Mouse (Mus musculus): Measurements from ENCODE around the gene Csrp2. TPM values are rescaled to one million over a fixed set of nuclear protein-coding genes. Genes with fewer than 3 reads are reported as not detected.

The Csrp2 gene
- polyA plus RNA-seq, 1 experiment from 2014 or later, result 218 TPM

GRCm38 (mm10) chr10:110922612-110923011 lies 3.0 kb downstream of the Csrp2 start:
- peaks cover 37% of the 10 kb centered on the region for H3K4me1 ChIP-seq (ENCODE audit: control insufficient read depth, insufficient read depth, low read length)
- peak overlapping the region; percentile 91; the same call in 1 of the 2 replicates for H3K4me2 ChIP-seq (ENCODE audit: low read length)
- no peak overlapping the region for H3K4me3 ChIP-seq (ENCODE audit: low read depth, low read length)
- no peaks in the 10 kb centered on the region for H3K36me3 ChIP-seq (ENCODE audit: control insufficient read depth, insufficient read depth, low read length)
- DNase-seq (ENCODE audit: low spot score) (no peak), ATAC-seq (no peak)
- WGBS, result 66% methylated on average over 9 of the region's 9 CpGs
- no peaks in the 10 kb centered on the region for H3K27me3 ChIP-seq (replicated peaks; ENCODE audit: control insufficient read depth, insufficient read depth, low read length)
- 0 out of 2 replicates have a peak overlapping the region, but pooled peaks have one; percentile 29 for H3K9ac ChIP-seq (ENCODE audit: low read length)
- no peak overlapping the region for H3K27ac ChIP-seq (ENCODE audit: low read depth, low read length)
- no peaks in the 10 kb centered on the region for H3K9me3 ChIP-seq (replicated peaks; ENCODE audit: control insufficient read depth, low read length)

GRCm38 (mm10) chr10:110927491-110927890 lies 7.9 kb downstream of the Csrp2 start:
- DNase-seq (ENCODE audit: low spot score), result peak; percentile 83
- no peak overlapping the region for H3K4me2 ChIP-seq (ENCODE audit: low read length)
- no peaks in the 10 kb centered on the region for H3K36me3 ChIP-seq (ENCODE audit: control insufficient read depth, insufficient read depth, low read length)
- H3K27me3 ChIP-seq (replicated peaks; ENCODE audit: control insufficient read depth, insufficient read depth, low read length), result no peaks in the 10 kb centered on the region
- no peak overlapping the region for H3K4me3 ChIP-seq (ENCODE audit: low read depth, low read length)
- H3K27ac ChIP-seq (ENCODE audit: low read depth, low read length), result peak overlapping the region; percentile 74
- WGBS, result 59% methylated on average over 11 of the region's 11 CpGs
- H3K9ac ChIP-seq (ENCODE audit: low read length), result no peak overlapping the region
- peak; percentile 64 for ATAC-seq
- H3K4me1 ChIP-seq (ENCODE audit: control insufficient read depth, insufficient read depth, low read length), result peaks cover 40% of the 10 kb centered on the region
- no peaks in the 10 kb centered on the region for H3K9me3 ChIP-seq (replicated peaks; ENCODE audit: control insufficient read depth, low read length)

GRCm38 (mm10) chr10:110929756-110930155 lies 10.2 kb downstream of the Csrp2 start:
- peaks cover 37% of the 10 kb centered on the region for H3K4me1 ChIP-seq (ENCODE audit: control insufficient read depth, insufficient read depth, low read length)
- no peak overlapping the region for H3K27ac ChIP-seq (ENCODE audit: low read depth, low read length)
- no peaks in the 10 kb centered on the region for H3K9me3 ChIP-seq (replicated peaks; ENCODE audit: control insufficient read depth, low read length)
- no peaks in the 10 kb centered on the region for H3K27me3 ChIP-seq (replicated peaks; ENCODE audit: control insufficient read depth, insufficient read depth, low read length)
- no peak for DNase-seq (ENCODE audit: low spot score)
- no peak for ATAC-seq
- no peak overlapping the region for H3K4me3 ChIP-seq (ENCODE audit: low read depth, low read length)
- H3K4me2 ChIP-seq (ENCODE audit: low read length), result no peak overlapping the region
- 61% methylated on average over 4 of the region's 4 CpGs for WGBS
- no peak overlapping the region for H3K9ac ChIP-seq (ENCODE audit: low read length)
- H3K36me3 ChIP-seq (ENCODE audit: control insufficient read depth, insufficient read depth, low read length), result no peaks in the 10 kb centered on the region

- peak overlapping the region; percentile 26; the same call in 1 of the 2 replicates for H3K9ac ChIP-seq (ENCODE audit: low read length)
- peaks cover 7% of the 10 kb centered on the region; the same call in 1 of the 2 replicates for H3K36me3 ChIP-seq (ENCODE audit: control insufficient read depth, insufficient read depth, low read length)
- H3K4me3 ChIP-seq (ENCODE audit: low read depth, low read length), result 0 out of 2 replicates have a peak overlapping the region, but pooled peaks have one; percentile 6
- peak; percentile 55 for ATAC-seq
- DNase-seq (ENCODE audit: low spot score), result peak; percentile 76
- 12% methylated on average over 13 of the region's 13 CpGs for WGBS
- H3K9me3 ChIP-seq (replicated peaks; ENCODE audit: control insufficient read depth, low read length), result no peaks in the 10 kb centered on the region
- peaks cover 31% of the 10 kb centered on the region for H3K4me1 ChIP-seq (ENCODE audit: control insufficient read depth, insufficient read depth, low read length)
- H3K27me3 ChIP-seq (replicated peaks; ENCODE audit: control insufficient read depth, insufficient read depth, low read length), result no peaks in the 10 kb centered on the region
- H3K4me2 ChIP-seq (ENCODE audit: low read length), result peak overlapping the region; percentile 23
- H3K27ac ChIP-seq (ENCODE audit: low read depth, low read length), result peak overlapping the region; percentile 28
Measured at GRCm38 (mm10) chr10:110931161-110931912, 11.7 kb downstream of the Csrp2 start.

GRCm38 (mm10) chr10:110931913-110932560 lies 12.4 kb downstream of the Csrp2 start:
- Histone ChIP-seq H3K36me3 (ENCODE audit: control insufficient read depth, insufficient read depth, low read length) (peaks cover 7% of the 10 kb centered on the region; the same call in 1 of the 2 replicates), H3K9ac (ENCODE audit: low read length) (peak overlapping the region; percentile 26; the same call in 1 of the 2 replicates), H3K27me3 (replicated peaks; ENCODE audit: control insufficient read depth, insufficient read depth, low read length) (no peaks in the 10 kb centered on the region), H3K27ac (ENCODE audit: low read depth, low read length) (peak overlapping the region; percentile 28), H3K4me1 (ENCODE audit: control insufficient read depth, insufficient read depth, low read length) (peaks cover 25% of the 10 kb centered on the region), H3K9me3 (replicated peaks; ENCODE audit: control insufficient read depth, low read length) (no peaks in the 10 kb centered on the region), H3K4me3 (ENCODE audit: low read depth, low read length) (0 out of 2 replicates have a peak overlapping the region, but pooled peaks have one; percentile 6), H3K4me2 (ENCODE audit: low read length) (peak overlapping the region; percentile 23)
- DNase-seq (ENCODE audit: low spot score) (peak; percentile 73), ATAC-seq (peak; percentile 76)
- WGBS, result 52% methylated on average over 20 of the region's 20 CpGs

GRCm38 (mm10) chr10:110933584-110933983 lies 14.0 kb downstream of the Csrp2 start:
- Histone ChIP-seq H3K27ac (ENCODE audit: low read depth, low read length) (no peak overlapping the region), H3K9ac (ENCODE audit: low read length) (no peak overlapping the region), H3K27me3 (replicated peaks; ENCODE audit: control insufficient read depth, insufficient read depth, low read length) (no peaks in the 10 kb centered on the region), H3K36me3 (ENCODE audit: control insufficient read depth, insufficient read depth, low read length) (peaks cover 17% of the 10 kb centered on the region), H3K9me3 (replicated peaks; ENCODE audit: control insufficient read depth, low read length) (no peaks in the 10 kb centered on the region), H3K4me3 (ENCODE audit: low read depth, low read length) (no peak overlapping the region), H3K4me1 (ENCODE audit: control insufficient read depth, insufficient read depth, low read length) (peaks cover 19% of the 10 kb centered on the region), H3K4me2 (ENCODE audit: low read length) (no peak overlapping the region)
- DNase-seq (ENCODE audit: low spot score) (no peak), ATAC-seq (no peak)
- 77% methylated on average over 5 of the region's 5 CpGs for WGBS

DNA sequence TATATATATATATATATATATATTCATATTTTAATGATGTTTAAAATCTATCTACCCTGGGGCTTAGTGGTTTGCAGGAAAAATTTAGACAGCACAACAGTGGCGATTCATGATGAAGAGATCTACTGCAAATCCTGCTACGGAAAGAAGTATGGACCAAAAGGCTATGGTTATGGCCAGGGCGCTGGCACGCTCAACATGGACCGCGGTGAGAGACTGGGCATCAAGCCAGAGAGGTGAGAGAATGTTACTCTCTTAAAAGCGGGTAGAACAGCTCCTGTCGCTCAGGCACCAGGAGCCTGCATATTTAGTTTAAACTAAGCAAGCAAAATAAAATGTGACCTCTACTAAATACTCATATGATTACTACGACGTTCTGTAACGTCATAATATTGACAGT lies 15.5 kb downstream of the Csrp2 start:
- no peak overlapping the region for H3K4me2 ChIP-seq (ENCODE audit: low read length)
- H3K9me3 ChIP-seq (replicated peaks; ENCODE audit: control insufficient read depth, low read length), result no peaks in the 10 kb centered on the region
- 87% methylated on average over 11 of the region's 11 CpGs for WGBS
- H3K36me3 ChIP-seq (ENCODE audit: control insufficient read depth, insufficient read depth, low read length), result peaks cover 26% of the 10 kb centered on the region
- ATAC-seq (no peak), DNase-seq (ENCODE audit: low spot score) (no peak)
- peaks cover 17% of the 10 kb centered on the region for H3K4me1 ChIP-seq (ENCODE audit: control insufficient read depth, insufficient read depth, low read length)
- no peak overlapping the region for H3K27ac ChIP-seq (ENCODE audit: low read depth, low read length)
- H3K9ac ChIP-seq (ENCODE audit: low read length), result no peak overlapping the region
- H3K27me3 ChIP-seq (replicated peaks; ENCODE audit: control insufficient read depth, insufficient read depth, low read length), result no peaks in the 10 kb centered on the region
- H3K4me3 ChIP-seq (ENCODE audit: low read depth, low read length), result no peak overlapping the region

GRCm38 (mm10) chr10:110935669-110936068 lies 16.1 kb downstream of the Csrp2 start:
- H3K27me3 ChIP-seq (replicated peaks; ENCODE audit: control insufficient read depth, insufficient read depth, low read length), result no peaks in the 10 kb centered on the region
- no peak overlapping the region; the same call in 1 of the 2 replicates for H3K27ac ChIP-seq (ENCODE audit: low read depth, low read length)
- 90% methylated on average over 7 of the region's 7 CpGs for WGBS
- H3K9ac ChIP-seq (ENCODE audit: low read length), result no peak overlapping the region
- ATAC-seq (no peak), DNase-seq (ENCODE audit: low spot score) (no peak)
- H3K4me1 ChIP-seq (ENCODE audit: control insufficient read depth, insufficient read depth, low read length), result peaks cover 11% of the 10 kb centered on the region
- no peaks in the 10 kb centered on the region for H3K9me3 ChIP-seq (replicated peaks; ENCODE audit: control insufficient read depth, low read length)
- peaks cover 32% of the 10 kb centered on the region for H3K36me3 ChIP-seq (ENCODE audit: control insufficient read depth, insufficient read depth, low read length)
- H3K4me3 ChIP-seq (ENCODE audit: low read depth, low read length), result no peak overlapping the region
- H3K4me2 ChIP-seq (ENCODE audit: low read length), result no peak overlapping the region

DNA sequence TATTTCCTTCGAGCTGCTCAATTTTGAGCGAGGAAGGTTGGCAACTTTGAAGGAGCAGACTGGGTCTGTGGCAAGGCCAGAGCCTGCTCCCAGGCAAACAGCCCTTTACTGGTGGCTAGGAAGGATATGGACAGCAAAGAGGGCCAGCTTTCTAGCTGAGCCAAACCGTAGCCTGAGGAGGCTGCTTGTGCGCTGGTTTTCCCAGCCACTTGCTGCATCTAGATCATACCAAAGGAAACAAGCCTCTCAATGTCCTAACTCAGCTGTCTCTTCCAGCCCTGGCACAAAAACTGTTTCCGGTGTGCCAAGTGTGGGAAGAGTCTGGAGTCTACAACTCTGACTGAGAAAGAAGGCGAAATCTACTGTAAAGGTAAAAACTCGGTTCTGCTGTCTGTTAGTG lies 18.8 kb downstream of the Csrp2 start:
- DNase-seq (ENCODE audit: low spot score) (no peak), ATAC-seq (no peak)
- 89% methylated on average over 7 of the region's 7 CpGs for WGBS
- Histone ChIP-seq H3K27me3 (replicated peaks; ENCODE audit: control insufficient read depth, insufficient read depth, low read length) (no peaks in the 10 kb centered on the region), H3K9me3 (replicated peaks; ENCODE audit: control insufficient read depth, low read length) (no peaks in the 10 kb centered on the region), H3K4me3 (ENCODE audit: low read depth, low read length) (no peak overlapping the region), H3K9ac (ENCODE audit: low read length) (no peak overlapping the region), H3K36me3 (ENCODE audit: control insufficient read depth, insufficient read depth, low read length) (peaks cover 49% of the 10 kb centered on the region), H3K27ac (ENCODE audit: low read depth, low read length) (0 out of 2 replicates have a peak overlapping the region, but pooled peaks have one; percentile 5), H3K4me1 (ENCODE audit: control insufficient read depth, insufficient read depth, low read length) (no peaks in the 10 kb centered on the region), H3K4me2 (ENCODE audit: low read length) (no peak overlapping the region)

Data from forebrain, embryonic 14.5 days (tissue).